6 mouse cellular contexts compared by ENCODE assay signal in the genomic region with DNA sequence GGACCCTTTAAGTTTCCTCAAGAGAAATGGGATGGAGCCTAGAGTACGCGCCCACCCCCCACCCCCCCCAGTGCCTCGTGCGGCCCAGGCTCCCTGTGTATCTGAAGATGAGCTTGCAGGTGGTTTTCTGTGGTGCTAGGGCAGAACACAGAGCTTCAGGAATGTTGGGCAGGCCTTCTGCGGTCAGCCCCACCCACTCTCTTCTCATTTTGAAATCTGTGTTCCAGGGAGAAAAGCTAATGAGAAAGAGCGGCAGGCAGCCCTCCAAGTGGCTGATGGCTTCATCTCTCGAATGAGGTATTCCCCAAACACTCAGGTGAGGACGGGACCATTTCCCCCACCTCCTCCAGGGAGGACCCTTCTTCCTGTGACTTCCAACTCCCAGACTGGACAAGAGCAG.
"Had no signal": no experiment of that assay in that cellular context is flagged by ENCODE, and none has a peak within 500 bp of the region (broad histone marks: within the 10 kb centered on the region; RNA-seq: fewer than 3 reads in every experiment).

No protein-coding gene starts in this region.

- DNase-seq: liver, embryonic 13.5 days; liver, postnatal 0 days; lung, postnatal 14 days; thymus, adult 2 months; thymus, postnatal 25 days; thymus, postnatal 4 days had no signal
